Mouse (Mus musculus) CH12.LX (cell line): Measurements from ENCODE around the gene Mars2. TPM values are rescaled to one million over a fixed set of nuclear protein-coding genes. Genes with fewer than 3 reads are reported as not detected.

ENCODE experiments used
- DNase-seq: peaks from one replicate; pipeline ENCODE4 v3.0.0-alpha.2; 2013; ENCODE audit errors: extremely low read depth
- H3K27ac ChIP-seq: 2 replicates; pipeline ENCODE4 v1.5.1; 2012; ENCODE audit warnings: low read depth, mild to moderate bottlenecking, control low read depth, moderate library complexity; ENCODE audit not compliant: insufficient read depth
- H3K27me3 ChIP-seq: replicated peaks from 2 replicates; pipeline ENCODE3; 2012; ENCODE audit warnings: inconsistent platforms
- H3K36me3 ChIP-seq, 2 experiments: replicated peaks in 1 of 2; 2 replicates each; pipeline versions ENCODE3 to v1.6.1; 2012; ENCODE audit warnings: inconsistent platforms in 1 of 2, low read length in 1 of 2, mild to moderate bottlenecking in 1 of 2, mixed read lengths in 1 of 2, moderate library complexity in 1 of 2; ENCODE audit not compliant: control insufficient read depth in 1 of 2, insufficient read depth in 1 of 2
- H3K4me1 ChIP-seq, 2 experiments: 2 replicates each; pipeline ENCODE4 v1.6.1; 2012; ENCODE audit warnings: inconsistent platforms in 1 of 2, moderate library complexity in 1 of 2; ENCODE audit not compliant: insufficient read depth in 2 of 2, control insufficient read depth in 1 of 2
- H3K4me2 ChIP-seq: 2 replicates; pipeline ENCODE4 v1.6.1; 2012; ENCODE audit warnings: low read depth, mild to moderate bottlenecking, control low read depth; ENCODE audit not compliant: poor library complexity, insufficient read depth, severe bottlenecking
- H3K4me3 ChIP-seq, 3 experiments: fragments of 150-350 bp in 1 of 3; sonication (generic) in 1 of 3; replicated peaks in 1 of 3; 2 replicates each; pipeline versions ENCODE3 to v1.5.1; 2011 to 2012; ENCODE audit warnings: low read depth in 2 of 3, low read length in 2 of 3, mild to moderate bottlenecking in 2 of 3, moderate library complexity in 2 of 3, control low read depth in 1 of 3, improper control_type of control experiment in 1 of 3, inconsistent platforms in 1 of 3, mixed read lengths in 1 of 3; ENCODE audit not compliant: poor library complexity in 1 of 3
- H3K79me2 ChIP-seq: replicated peaks from 2 replicates; pipeline ENCODE4 v1.6.1; 2012; ENCODE audit warnings: mild to moderate bottlenecking, moderate library complexity; ENCODE audit not compliant: control insufficient read depth, poor library complexity, insufficient read depth, severe bottlenecking; ENCODE audit errors: extremely low read depth
- H3K9ac ChIP-seq: 2 replicates; pipeline ENCODE4 v1.6.1; 2012; ENCODE audit warnings: low read depth, mild to moderate bottlenecking, control low read depth, moderate library complexity; ENCODE audit not compliant: insufficient read depth
- H3K9me3 ChIP-seq: replicated peaks from 2 replicates; pipeline ENCODE3; 2012; ENCODE audit warnings: low read length, inconsistent platforms, mixed read lengths
- BHLHE40 ChIP-seq: IDR thresholded peaks from 2 replicates; pipeline ENCODE4 v1.6.1; 2011; ENCODE audit warnings: mild to moderate bottlenecking, low read depth, low read length, improper control_type of control experiment
- E2F4 ChIP-seq: IDR thresholded peaks from 2 replicates; pipeline ENCODE4 v1.6.1; 2011; ENCODE audit warnings: low read depth, low read length, improper control_type of control experiment; ENCODE audit not compliant: insufficient replicate concordance
- ELF1 ChIP-seq: IDR thresholded peaks from 2 replicates; pipeline ENCODE4 v1.6.1; 2014; ENCODE audit warnings: low read depth, mild to moderate bottlenecking, inconsistent platforms, low read length, improper control_type of control experiment
- EP300 ChIP-seq: IDR thresholded peaks from 2 replicates; pipeline ENCODE4 v1.6.1; 2011; ENCODE audit warnings: low read length, improper control_type of control experiment
- ETS1 ChIP-seq: conservative IDR thresholded peaks from 2 replicates; pipeline ENCODE4 v1.6.1; 2012; ENCODE audit warnings: low read depth, mild to moderate bottlenecking, inconsistent platforms, low read length, improper control_type of control experiment, moderate library complexity
- IRF4 ChIP-seq: IDR thresholded peaks from 2 replicates; pipeline ENCODE4 v1.6.1; 2014; ENCODE audit warnings: low read depth, mild to moderate bottlenecking, inconsistent platforms, low read length, improper control_type of control experiment
- JUN ChIP-seq: IDR thresholded peaks from 2 replicates; pipeline ENCODE4 v1.6.1; 2011; ENCODE audit warnings: low read depth, mild to moderate bottlenecking, low read length, improper control_type of control experiment, moderate library complexity; ENCODE audit not compliant: insufficient read depth
- JUND ChIP-seq: conservative IDR thresholded peaks from 2 replicates; pipeline ENCODE4 v1.6.1; 2011; ENCODE audit warnings: low read depth, low read length, improper control_type of control experiment
- MAFK ChIP-seq: IDR thresholded peaks from 2 replicates; pipeline ENCODE4 v1.6.1; 2011; ENCODE audit warnings: low read length, improper control_type of control experiment; ENCODE audit not compliant: insufficient replicate concordance
- MAX ChIP-seq: IDR thresholded peaks from 2 replicates; pipeline ENCODE4 v1.6.1; 2011; ENCODE audit warnings: low read length, improper control_type of control experiment
- MEF2A ChIP-seq: IDR thresholded peaks from 2 replicates; pipeline ENCODE4 v1.6.1; 2014; ENCODE audit warnings: low read depth, mild to moderate bottlenecking, inconsistent platforms, low read length, improper control_type of control experiment, borderline replicate concordance
- MYC ChIP-seq: IDR thresholded peaks from 2 replicates; pipeline ENCODE4 v1.6.1; 2011; ENCODE audit warnings: low read depth, mild to moderate bottlenecking, improper control_type of control experiment, low read length
- NELFE ChIP-seq: IDR thresholded peaks from 2 replicates; pipeline ENCODE4 v1.6.1; 2011; ENCODE audit warnings: low read depth, low read length, improper control_type of control experiment
- NRF1 ChIP-seq: IDR thresholded peaks from 2 replicates; pipeline ENCODE4 v1.6.1; 2014; ENCODE audit warnings: low read depth, mild to moderate bottlenecking, inconsistent platforms, low read length, improper control_type of control experiment, moderate library complexity
- POLR2A ChIP-seq: IDR thresholded peaks from 2 replicates; pipeline ENCODE4 v1.6.1; 2011; ENCODE audit warnings: low read depth, mild to moderate bottlenecking, improper control_type of control experiment, low read length
- POLR2AphosphoS2 ChIP-seq: IDR thresholded peaks from 2 replicates; pipeline ENCODE4 v1.6.1; 2011; ENCODE audit warnings: low read depth, low read length, improper control_type of control experiment
- SIN3A ChIP-seq: IDR thresholded peaks from 2 replicates; pipeline ENCODE4 v1.6.1; 2012; ENCODE audit warnings: low read length, improper control_type of control experiment, inconsistent platforms
- TBP ChIP-seq: conservative IDR thresholded peaks from 2 replicates; pipeline ENCODE4 v1.6.1; 2011; ENCODE audit warnings: low read depth, low read length, improper control_type of control experiment
- TCF12 ChIP-seq: IDR thresholded peaks from 2 replicates; pipeline ENCODE4 v1.6.1; 2014; ENCODE audit warnings: low read depth, mild to moderate bottlenecking, inconsistent platforms, low read length, improper control_type of control experiment
- USF1 ChIP-seq: IDR thresholded peaks from 2 replicates; pipeline ENCODE4 v1.6.1; 2014; ENCODE audit warnings: low read depth, mild to moderate bottlenecking, inconsistent platforms, low read length, improper control_type of control experiment
- USF2 ChIP-seq: conservative IDR thresholded peaks from 2 replicates; pipeline ENCODE4 v1.6.1; 2011; ENCODE audit warnings: low read depth, low read length, improper control_type of control experiment
- ZC3H11A ChIP-seq: IDR thresholded peaks from 2 replicates; pipeline ENCODE4 v1.6.1; 2012; ENCODE audit warnings: low read depth, mild to moderate bottlenecking, inconsistent platforms, low read length, improper control_type of control experiment
- ZMIZ1 ChIP-seq: IDR thresholded peaks from 2 replicates; pipeline ENCODE4 v1.6.1; 2012; ENCODE audit warnings: low read depth, mild to moderate bottlenecking, inconsistent platforms, low read length, improper control_type of control experiment
- dilution Hi-C: fragments of 300-500 bp; cut with MboI; formaldehyde crosslinking; loops from 2 replicates; pipeline ENCODE4 v1.14.3; 2020; ENCODE audit warnings: low sequenced_read_pairs; ENCODE audit not compliant: extremely low pct_unique_long_range_greater_than_20kb, extremely low pct_ligation_motif_present
- in situ Hi-C: fragments of 300-500 bp; cut with MboI; formaldehyde crosslinking; loops from 3 replicates; pipeline ENCODE4 v1.14.3; 2019; ENCODE audit warnings: low sequenced_read_pairs, low pct_ligation_motif_present, low pct_unique_long_range_greater_than_20kb, mixed read lengths
- polyA plus RNA-seq: library from polyadenylated mRNA; unstranded; fragments of >175 nt; gene quantifications from 2 replicates; pipeline ENCODE4 v1.2.1, GENCODE M21; 2012; ENCODE audit warnings: low read depth; ENCODE audit not compliant: insufficient read length
- total RNA-seq, 2 experiments: library from RNA; depleted of rRNA; stranded (reverse); fragments of 300-350 nt in 1 of 2; fragments of >200 nt in 1 of 2; gene quantifications; 2 replicates each; pipeline ENCODE4 v1.2.3; 2012 to 2014

Mars2 gene
- total and polyA plus RNA-seq, 3 experiments: 3.7 to 5.6 (median 4.5) TPM

- in situ Hi-C loops (no loop called here), dilution Hi-C loops (no loop called here)
- H3K9me3 ChIP-seq: no peaks in the 10 kb centered on the region
- H3K4me3 ChIP-seq: no peak overlapping the region
- no peak overlapping the region for H3K27ac ChIP-seq
- H3K4me1 ChIP-seq: no peaks in the 10 kb centered on the region
- no peaks in the 10 kb centered on the region for H3K36me3 ChIP-seq
- no peaks in the 10 kb centered on the region for H3K27me3 ChIP-seq
- no peak overlapping the region for H3K9ac ChIP-seq
- no peak for DNase-seq
- TF ChIP-seq E2F4 (no peak), TBP (no peak), JUN (no peak), NELFE (no peak), SIN3A (no peak), POLR2A (no peak), ETS1 (no peak), MEF2A (no peak), TCF12 (no peak), NRF1 (no peak), JUND (no peak), ZC3H11A (no peak)
- no peak overlapping the region for H3K4me2 ChIP-seq
- no peaks in the 10 kb centered on the region for H3K79me2 ChIP-seq
Observed at GRCm38 (mm10) chr1:55194064-55194915, 42.7 kb upstream of the Mars2 start.

GRCm38 (mm10) chr1:55195021-55195420, 42.0 kb upstream of the Mars2 start:
- H3K79me2 ChIP-seq: no peaks in the 10 kb centered on the region
- TF ChIP-seq BHLHE40: no peak
- no peak for TF ChIP-seq NRF1
- TF ChIP-seq USF1: no peak
- TF ChIP-seq JUN: no peak
- no peak for TF ChIP-seq NELFE
- no peak for TF ChIP-seq ZC3H11A
- no peak for TF ChIP-seq MAFK
- TF ChIP-seq MAX: no peak
- no peak for TF ChIP-seq IRF4
- TF ChIP-seq ZMIZ1: no peak
- no peak for TF ChIP-seq SIN3A
- no peak for TF ChIP-seq USF2
- no peak for TF ChIP-seq POLR2AphosphoS2
- TF ChIP-seq JUND: no peak
- no peak for TF ChIP-seq ETS1
- no peak for TF ChIP-seq ELF1
- no peak for TF ChIP-seq MYC
- no peak for TF ChIP-seq EP300
- no peak for TF ChIP-seq TCF12
- no peak overlapping the region for H3K9ac ChIP-seq
- H3K27ac ChIP-seq: no peak overlapping the region
- no peak overlapping the region for H3K4me3 ChIP-seq
- dilution Hi-C loops: no loop called here
- in situ Hi-C loops: no loop called here
- DNase-seq: no peak
- H3K27me3 ChIP-seq: no peaks in the 10 kb centered on the region
- no peaks in the 10 kb centered on the region for H3K9me3 ChIP-seq
- no peak overlapping the region for H3K4me2 ChIP-seq
- no peaks in the 10 kb centered on the region for H3K36me3 ChIP-seq
- no peaks in the 10 kb centered on the region for H3K4me1 ChIP-seq
